Mouse (Mus musculus) brain, embryonic 14.5 days (tissue): ENCODE data around the gene Phtf1. TPM values are rescaled to one million over a fixed set of nuclear protein-coding genes. Genes with fewer than 3 reads are reported as not detected.

Experiments used
- DNase-seq: peaks from one replicate; pipeline ENCODE4 v3.0.0-alpha.2; 2011; ENCODE audit warnings: low read depth
- CTCF ChIP-seq: fragments of 200-500 bp; IDR thresholded peaks from 2 replicates; pipeline ENCODE4 v1.5.1; 2012; ENCODE audit warnings: inconsistent platforms, mild to moderate bottlenecking, moderate library complexity, borderline replicate concordance; ENCODE audit not compliant: insufficient read depth, insufficient read length; ENCODE audit errors: extremely low read depth
- POLR2A ChIP-seq: fragments of 200-500 bp; IDR thresholded peaks from 2 replicates; pipeline ENCODE4 v1.6.1; 2012; ENCODE audit warnings: mild to moderate bottlenecking, inconsistent platforms, borderline replicate concordance; ENCODE audit not compliant: poor library complexity, insufficient read depth, insufficient read length, severe bottlenecking; ENCODE audit errors: extremely low read depth
- polyA plus RNA-seq: library from polyadenylated mRNA; depleted of rRNA; stranded (reverse); fragments of >200 nt; gene quantifications from 2 replicates; pipeline ENCODE4 v1.2.3, GENCODE M21; 2012

The Phtf1 gene
- polyA plus RNA-seq, 1 experiment = 25.6 TPM

- DNase-seq = no peak
- TF ChIP-seq POLR2A (no peak), CTCF (no peak)
Observed at GRCm38 (mm10) chr3:103985194-103985593, 17.3 kb downstream of the Phtf1 start.

- TF ChIP-seq CTCF = no peak
- TF ChIP-seq POLR2A = no peak
- no peak for DNase-seq
Observed at GRCm38 (mm10) chr3:103987831-103988432, 20.0 kb downstream of the Phtf1 start.

GRCm38 (mm10) chr3:103989352-103989751 is 21.4 kb downstream of the Phtf1 start:
- no peak for DNase-seq
- no peak for TF ChIP-seq POLR2A

- no peak for DNase-seq
- no peak for TF ChIP-seq CTCF
- no peak for TF ChIP-seq POLR2A
Observed at GRCm38 (mm10) chr3:103991271-103991670, 23.4 kb downstream of the Phtf1 start.

- TF ChIP-seq POLR2A (no peak), CTCF (no peak)
- no peak for DNase-seq
Observed at GRCm38 (mm10) chr3:103998724-103999123, 30.8 kb downstream of the Phtf1 start.

- peak; percentile 41 for DNase-seq
- TF ChIP-seq POLR2A (no peak), CTCF (no peak)
Observed at GRCm38 (mm10) chr3:104006896-104007466, 39.1 kb downstream of the Phtf1 start.

GRCm38 (mm10) chr3:104007479-104007878 is 39.6 kb downstream of the Phtf1 start:
- peak; percentile 77 for DNase-seq
- TF ChIP-seq POLR2A = no peak
- peak; percentile 1; the same call in 1 of the 2 replicates for TF ChIP-seq CTCF

GRCm38 (mm10) chr3:104009924-104010662 is 42.2 kb downstream of the Phtf1 start:
- TF ChIP-seq POLR2A (no peak), CTCF (peak; percentile 8; the same call in 1 of the 2 replicates)
- DNase-seq = no peak

GRCm38 (mm10) chr3:104011972-104012371 is 44.1 kb downstream of the Phtf1 start:
- TF ChIP-seq CTCF (no peak), POLR2A (no peak)
- no peak for DNase-seq

- no peak for TF ChIP-seq POLR2A
- TF ChIP-seq CTCF = no peak
Observed at GRCm38 (mm10) chr3:104017931-104018330, 50.0 kb downstream of the Phtf1 start.

GRCm38 (mm10) chr3:104019453-104019852 is 51.5 kb downstream of the Phtf1 start:
- DNase-seq = peak; percentile 63
- no peak for TF ChIP-seq POLR2A
- TF ChIP-seq CTCF = no peak

More at GRCm38 (mm10) chr3:104017931-104018330, 50.0 kb downstream of the Phtf1 start:
- no peak for DNase-seq

- TF ChIP-seq CTCF (no peak), POLR2A (no peak)
Observed at GRCm38 (mm10) chr3:104020101-104020500, 52.2 kb downstream of the Phtf1 start.

GRCm38 (mm10) chr3:104026938-104027337 is 59.0 kb downstream of the Phtf1 start:
- no peak for TF ChIP-seq POLR2A
- TF ChIP-seq CTCF = no peak
- DNase-seq = no peak

More at GRCm38 (mm10) chr3:104020101-104020500, 52.2 kb downstream of the Phtf1 start:
- DNase-seq = no peak
